Mouse (Mus musculus) skeletal muscle tissue, adult 2 months (tissue): ENCODE data around the gene Tes3-ps.

Source experiments
- DNase-seq: peaks from one replicate; pipeline ENCODE4 v3.0.0-alpha.2; 2012; ENCODE audit warnings: low read depth, low spot score

Gene Tes3-ps

DNA sequence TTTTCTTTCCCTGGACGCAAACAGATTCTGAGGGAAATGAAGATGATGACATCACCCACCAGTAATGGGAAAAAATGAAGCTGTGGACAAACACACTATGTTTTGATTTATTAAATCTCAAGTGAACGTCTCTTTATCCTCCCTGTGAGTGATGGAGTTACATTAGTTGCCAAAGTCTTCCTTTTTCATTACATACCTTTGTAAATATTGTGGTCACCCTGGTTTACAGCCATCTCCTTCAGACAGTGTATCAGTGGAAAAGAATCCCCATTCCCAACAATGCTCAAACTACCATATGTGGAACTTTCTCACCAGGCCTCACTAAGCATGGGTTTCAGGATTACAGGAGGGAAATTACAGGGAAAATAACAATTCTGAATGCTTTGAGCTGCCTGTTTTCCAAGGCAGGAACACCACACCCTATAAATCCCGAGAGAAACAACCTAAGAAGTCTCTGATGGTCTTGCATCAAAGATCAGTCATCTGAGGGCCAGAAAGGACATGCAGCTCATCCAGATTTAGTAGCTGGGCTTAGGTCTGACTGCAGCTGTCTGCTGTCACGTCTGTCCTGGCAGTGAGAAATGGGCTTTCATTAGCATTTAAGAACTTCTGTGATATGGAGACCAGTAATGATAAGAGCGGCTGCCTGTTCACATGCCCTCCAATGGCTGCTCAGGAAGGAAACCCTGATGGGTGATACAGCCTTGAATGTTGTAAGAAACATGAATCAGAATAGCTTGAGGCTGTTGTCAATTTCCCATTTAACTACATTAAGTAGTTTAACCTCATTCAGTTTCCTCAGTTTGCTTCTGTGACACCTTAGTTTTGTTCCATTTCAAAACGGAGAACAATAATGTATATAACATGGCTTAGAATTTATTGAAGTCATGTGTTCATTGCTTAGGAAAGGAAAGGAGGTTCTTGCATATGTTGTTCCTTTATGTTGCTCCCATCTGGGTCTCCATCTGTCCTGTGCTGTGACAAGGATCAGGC, at the start of gene Tes3-ps:
TSS of gene Tes3-ps (plus strand) at position 943 of the 993 bp plus-strand sequence.
- peak; percentile 57 for DNase-seq

DNA sequence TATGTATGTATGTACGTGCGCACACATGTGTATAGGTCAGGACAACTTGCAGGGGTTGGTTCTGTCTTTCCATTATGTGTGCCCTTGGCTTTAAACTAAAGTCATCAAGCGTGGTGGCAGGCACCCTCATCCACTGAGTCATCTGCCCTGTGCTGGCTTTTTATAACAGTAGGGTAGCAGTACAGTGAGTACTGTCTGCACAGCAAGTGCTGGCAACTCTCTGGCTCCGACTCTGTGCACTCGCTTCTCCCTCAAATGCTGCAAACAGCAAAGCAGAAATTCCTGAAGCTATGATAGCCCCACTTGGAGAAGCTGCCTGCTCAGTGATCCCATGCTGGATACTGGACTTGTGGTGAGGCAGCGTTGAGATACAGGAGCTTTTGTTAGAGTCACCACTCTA, 48.7 kb upstream of the Tes3-ps start:
- DNase-seq: no peak

DNA sequence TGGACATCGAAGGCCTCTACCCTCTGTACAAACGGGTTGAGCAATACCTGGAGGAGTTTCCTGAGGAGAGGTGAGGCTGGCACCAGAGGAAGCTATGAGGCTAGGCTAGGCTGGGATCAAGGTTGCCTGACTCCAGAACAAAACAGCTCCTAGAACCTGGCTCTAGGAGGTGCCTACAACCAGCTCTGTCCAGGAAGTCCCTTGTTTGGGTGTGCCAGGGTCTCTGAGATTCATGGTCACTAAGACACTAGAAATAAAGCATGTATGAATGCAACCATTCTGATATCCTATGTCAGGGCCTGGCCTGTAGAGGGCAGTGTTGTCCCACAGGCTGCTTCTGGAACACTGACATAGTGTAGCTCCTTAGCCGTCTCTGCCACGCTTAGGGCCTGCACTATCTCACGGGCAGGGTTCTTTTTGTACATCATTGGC, 43.8 kb upstream of the Tes3-ps start:
- DNase-seq: peak; percentile 78

DNA sequence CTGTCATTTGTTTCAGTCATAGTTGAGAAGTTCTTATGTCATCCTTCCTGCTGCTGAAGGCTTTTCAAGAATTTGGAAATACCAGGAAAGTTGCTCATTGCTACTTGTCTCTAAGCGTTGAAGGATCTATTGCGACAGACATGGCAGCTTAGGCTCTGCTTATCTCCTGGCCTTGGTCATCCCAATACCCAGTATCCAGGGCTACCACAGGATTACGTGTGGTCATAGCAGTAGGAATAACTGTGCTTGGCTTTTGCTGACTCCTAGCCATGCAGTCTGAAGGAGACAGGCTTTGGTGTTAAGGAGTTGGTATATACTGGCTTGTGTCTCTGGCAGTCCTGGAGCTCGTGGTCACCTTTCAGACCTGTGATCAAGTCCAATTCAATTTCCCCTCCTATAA, 32.8 kb upstream of the Tes3-ps start:
- peak; percentile 32 for DNase-seq

DNA sequence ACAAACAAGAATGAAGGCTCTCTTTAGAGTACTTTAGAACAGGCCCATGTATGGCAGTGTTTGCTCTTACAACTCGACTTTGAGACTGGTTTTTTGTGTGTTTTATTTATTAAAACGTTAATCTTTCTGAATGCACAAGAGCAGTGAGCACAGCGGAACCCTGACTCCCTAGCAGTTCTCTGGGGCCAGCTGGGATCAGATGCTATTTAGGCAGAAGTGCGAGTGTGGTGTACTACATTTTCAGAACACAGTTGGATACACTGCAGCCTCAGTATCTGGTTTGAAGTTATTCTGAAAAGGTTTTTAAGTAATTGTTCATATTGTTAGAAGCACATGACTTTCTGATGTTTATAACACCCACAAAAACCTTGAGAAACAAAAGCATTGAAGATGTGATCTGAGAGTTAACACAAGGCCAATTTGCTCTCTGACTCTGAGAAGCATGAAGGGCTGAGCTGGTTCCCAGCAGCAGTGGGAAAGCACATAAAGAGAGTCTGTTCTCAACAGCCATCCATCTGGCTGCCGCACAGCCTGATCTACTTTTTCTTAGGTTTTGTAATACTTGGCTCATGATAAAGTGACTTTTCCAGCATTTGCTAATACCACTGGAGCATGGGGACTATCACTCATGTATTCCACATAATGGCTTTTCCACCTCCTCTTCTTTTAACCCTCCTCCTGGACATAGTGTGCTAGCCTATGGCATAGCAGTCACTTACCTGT, 32.3 kb upstream of the Tes3-ps start:
- peak; percentile 83 for DNase-seq

DNA sequence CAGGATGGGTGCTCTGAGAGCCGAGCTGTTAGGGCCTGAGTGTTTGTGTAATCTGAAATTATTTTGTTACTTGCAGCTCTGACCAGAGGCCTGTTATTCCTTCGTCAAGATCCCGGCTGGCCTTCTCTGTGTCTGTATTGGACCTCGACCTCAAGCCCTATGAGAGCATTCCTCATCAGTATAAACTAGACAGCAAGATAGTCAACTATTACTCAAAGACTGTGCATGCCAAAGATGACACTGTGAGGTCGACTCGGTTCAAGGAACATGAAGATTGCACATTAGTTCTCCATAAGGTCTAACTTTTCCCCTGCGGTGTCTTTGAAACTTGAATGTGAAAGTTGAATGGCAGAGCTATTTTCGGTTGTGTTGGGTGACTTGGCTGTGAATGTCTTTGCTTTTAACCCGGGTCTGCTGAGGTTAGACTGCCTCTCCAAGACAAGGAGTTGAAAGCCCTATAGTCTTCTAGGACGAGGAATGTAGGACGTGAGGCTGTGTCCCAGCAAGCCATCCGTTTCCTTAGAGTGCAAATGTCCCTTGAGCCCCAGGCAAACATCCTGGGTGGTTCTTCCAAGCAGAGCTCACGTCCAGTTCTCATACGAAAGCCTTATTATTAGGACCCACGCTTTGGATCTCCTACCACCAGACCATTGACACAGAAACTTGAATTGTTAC, 31.5 kb upstream of the Tes3-ps start:
- peak; percentile 72 for DNase-seq

DNA sequence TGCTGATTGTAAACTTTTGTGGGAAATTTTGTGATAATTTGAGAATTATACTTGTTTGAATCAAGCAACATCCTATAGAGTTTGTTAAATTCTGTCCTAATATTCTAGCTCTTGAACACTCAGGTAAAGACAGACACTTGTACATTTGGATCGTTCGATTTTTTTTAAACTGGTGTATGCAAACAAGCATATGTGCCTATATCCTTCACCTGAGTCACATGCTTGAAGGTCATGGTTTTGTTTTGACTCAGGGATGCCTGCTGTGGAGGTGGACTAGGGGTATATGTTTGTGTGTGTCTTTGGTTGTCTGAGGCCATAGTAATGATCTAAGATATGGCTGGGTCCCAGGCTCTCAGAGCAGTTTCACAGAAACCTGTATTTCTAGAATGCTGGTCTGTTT, 30.2 kb upstream of the Tes3-ps start:
- DNase-seq: no peak

DNA sequence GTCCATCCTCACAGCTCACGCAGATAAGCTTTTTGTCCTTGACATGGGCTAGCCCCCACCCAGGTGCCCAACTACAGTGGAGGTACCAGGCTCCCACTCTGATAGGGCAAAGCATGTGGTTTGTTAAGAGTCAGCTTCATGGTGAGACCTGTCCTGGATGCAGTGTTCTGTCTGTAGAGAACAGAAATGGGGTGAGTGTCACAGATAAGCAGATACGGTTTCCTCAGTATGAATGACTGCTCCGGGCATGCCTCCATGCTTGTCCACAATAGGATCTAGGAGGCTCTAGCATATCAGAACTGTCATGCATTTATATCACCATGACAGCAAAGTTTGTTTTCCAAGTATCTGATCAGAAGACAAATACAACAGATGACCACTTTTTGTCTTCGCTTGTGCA, 27.2 kb upstream of the Tes3-ps start:
- DNase-seq: no peak

DNA sequence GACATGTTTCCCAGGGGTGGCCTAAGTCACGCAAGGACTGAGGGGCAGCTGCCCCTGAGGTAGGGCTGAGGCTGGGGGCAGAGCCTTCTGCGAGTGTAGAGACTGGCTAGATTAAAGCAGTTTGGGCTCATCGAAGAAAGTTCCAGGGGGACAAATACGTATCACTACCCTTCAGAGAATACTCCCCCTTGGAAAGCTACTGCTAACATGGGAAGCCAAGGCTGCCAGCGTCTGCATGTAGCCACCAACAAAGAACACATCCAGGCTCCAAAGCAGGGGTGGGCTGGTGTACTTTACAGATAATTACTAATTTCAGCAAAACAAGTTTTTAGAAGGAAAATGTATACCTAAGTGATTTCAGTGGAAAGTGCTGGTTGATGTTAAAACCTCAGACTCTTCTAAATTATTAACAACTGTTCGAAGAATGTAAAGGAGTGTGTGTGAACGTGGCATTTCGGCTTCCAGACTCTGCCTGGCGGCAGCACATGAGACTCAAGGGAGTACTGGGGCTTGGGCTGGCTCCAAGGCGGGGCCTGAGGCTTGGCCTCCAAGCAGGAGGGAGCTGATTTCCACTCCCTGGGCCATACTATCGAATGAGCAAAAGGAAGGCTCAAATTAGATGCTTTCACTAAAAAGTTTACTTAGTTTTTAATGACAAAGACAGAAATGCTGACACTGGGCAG, 26.6 kb upstream of the Tes3-ps start:
- DNase-seq: peak; percentile 70

DNA sequence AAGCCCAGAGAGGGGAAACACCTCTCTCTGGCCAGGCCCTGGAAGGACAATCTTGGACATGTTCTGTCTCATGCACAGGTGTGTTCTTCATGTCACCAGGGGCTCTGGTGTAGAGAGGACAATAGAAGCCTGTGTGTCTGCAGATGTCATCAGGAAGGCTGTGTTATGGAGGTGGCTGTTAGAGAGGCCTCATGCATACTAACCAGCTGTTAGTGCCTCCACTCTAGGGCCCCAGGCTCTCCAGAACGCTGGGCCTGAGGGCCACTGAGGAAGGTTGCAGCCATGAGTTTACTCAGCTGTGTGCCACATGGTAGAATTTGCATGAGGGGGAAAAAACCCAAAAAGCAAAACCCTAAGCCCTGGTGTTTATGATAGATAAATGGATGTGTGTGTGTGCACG, 25.5 kb upstream of the Tes3-ps start:
- DNase-seq: no peak

DNA sequence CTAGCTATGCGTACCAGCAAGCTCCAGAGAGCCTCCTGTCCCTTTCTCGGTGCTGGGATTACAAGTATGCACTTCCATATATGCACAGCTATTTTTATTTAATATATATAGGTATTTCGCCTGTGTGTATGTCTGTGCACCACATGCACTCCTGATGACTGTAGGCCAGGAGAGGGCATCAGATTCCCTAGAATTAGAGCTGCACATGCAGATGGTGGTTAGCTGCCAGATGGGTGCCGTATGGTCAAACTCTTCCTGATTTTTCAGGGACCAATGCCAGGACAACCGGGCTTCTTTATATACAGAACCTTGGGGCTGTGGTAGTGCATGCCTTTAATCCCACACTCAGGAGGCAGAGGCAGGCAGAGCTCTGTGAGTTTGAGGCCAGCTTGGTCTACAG, 24.1 kb upstream of the Tes3-ps start:
- no peak for DNase-seq

DNA sequence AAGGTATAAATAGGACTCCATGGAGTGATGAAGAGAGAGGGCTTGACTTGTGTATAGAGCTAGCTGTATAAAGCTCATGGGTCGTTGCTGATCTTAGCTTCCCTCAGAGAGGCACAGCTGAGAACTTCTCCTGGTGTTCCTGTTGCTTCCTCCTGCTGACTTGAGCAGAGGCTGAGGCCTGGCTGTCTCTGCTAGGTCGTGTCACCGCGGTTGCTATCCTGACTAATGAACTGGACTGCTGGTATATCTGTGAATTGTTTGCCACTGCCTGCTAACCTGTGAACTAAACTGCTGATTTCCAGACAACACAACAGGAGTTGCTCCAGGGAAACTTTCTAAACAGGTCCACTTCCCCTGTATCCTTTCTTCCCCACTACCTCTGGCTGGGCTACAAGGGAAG, 22.8 kb upstream of the Tes3-ps start:
- no peak for DNase-seq

DNA sequence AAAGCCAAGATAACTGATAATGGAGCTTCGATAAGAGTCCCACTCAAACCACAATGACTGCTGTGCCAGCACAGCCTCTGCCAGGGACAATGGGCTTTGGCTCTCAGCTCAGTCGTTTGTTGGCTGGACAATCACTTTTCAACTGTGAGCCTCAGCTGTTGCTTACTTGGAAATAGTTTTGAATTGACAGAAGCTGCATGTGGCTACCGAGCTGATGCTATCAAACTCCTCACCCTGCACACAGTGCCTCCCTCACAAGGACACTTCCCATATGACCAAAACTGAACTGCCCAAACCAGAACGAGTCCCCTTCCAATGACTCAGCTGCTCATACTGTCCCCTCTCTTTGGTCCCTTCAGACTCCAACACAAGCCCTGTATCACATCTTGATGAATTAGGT, 22.3 kb upstream of the Tes3-ps start:
- DNase-seq: peak; percentile 37

DNA sequence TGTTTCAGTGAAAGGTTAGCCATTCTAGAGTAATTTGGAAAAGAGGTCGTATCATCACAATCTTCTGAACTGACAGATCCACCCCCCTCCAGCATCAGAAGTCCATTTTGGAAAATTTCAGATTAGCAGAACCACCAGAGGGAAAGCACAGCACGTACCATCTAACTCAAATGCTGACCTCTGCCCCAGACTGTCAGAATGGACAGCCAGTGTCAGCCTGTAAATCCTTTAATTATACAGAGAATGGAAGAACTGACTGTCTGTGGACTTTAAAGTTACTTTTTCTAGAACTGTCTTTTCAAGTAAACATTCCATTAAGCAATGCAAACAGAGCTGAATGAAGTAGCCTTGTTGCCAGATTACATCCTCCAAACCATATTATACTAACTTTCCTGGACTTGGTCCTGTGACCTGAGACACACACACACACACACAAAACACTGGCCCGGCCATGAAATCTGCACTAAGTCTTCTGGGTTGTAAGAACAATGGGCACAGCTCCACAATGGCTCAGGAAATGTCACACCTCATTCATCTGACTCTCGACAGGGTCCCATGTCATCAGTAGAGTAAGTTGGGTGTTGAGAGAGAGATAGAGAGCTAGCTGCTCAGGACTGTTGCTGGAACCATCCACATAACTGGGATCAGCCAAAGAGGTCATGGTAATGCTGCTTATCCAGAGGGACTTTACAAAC, 21.0 kb upstream of the Tes3-ps start:
- no peak for DNase-seq

DNA sequence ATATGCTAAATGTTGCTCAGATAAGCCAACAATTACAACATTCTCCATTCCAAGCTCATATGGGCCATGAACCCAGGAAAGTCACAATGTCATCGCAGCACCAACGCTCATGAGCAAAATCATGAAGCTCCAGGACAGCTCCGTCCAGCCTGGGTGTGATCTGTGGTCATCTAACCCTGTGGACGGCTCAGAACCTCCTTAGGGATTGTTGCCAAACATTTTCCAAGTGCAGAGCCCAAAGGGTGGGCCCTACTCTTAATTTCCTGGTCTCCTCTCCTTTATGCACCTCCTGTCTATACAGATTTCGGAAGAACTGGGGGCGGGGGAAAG, 20.5 kb upstream of the Tes3-ps start:
- no peak for DNase-seq

DNA sequence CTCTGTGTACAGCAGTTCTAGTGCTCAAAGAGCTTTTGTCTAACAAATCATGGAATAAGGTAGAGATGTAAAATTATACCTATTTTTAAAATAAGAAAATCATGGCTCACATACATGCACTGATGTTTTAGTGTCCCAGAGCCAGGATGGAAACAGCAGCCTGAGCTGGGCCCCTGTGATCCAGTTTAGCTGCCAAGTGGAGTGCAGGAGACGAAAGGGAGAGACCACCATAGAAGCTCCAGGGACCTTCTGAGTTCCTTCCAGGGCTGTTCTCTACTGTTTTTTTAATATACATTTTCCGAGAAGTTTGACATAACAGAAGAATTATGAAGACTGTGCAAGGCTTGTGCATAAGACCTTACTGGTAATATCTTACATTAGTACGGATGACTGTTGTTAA, 15.2 kb upstream of the Tes3-ps start:
- DNase-seq: no peak

DNA sequence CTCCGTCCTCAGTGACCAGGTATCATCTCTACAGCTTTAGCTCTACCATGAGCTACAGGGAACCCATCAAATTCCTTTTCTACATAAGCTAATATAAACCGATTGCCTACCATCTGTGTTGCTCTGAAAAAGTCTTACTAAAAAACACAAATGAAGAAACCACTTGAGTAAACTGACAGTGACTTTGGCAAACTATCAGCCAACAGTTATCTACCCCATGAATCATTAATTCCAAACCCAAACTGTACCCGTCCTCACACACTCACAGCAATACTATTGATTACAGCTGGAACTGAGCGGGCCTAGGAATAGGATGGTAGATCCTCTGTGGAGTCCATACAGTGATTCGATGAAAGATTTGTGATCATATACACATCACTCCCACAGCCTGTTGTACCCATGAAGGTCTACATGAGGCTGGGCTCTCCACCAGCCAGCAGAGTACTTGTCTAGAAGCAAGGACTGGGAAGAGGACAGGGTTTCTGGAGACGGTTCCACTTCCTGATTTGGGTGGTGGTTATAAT, 14.2 kb upstream of the Tes3-ps start:
- no peak for DNase-seq

DNA sequence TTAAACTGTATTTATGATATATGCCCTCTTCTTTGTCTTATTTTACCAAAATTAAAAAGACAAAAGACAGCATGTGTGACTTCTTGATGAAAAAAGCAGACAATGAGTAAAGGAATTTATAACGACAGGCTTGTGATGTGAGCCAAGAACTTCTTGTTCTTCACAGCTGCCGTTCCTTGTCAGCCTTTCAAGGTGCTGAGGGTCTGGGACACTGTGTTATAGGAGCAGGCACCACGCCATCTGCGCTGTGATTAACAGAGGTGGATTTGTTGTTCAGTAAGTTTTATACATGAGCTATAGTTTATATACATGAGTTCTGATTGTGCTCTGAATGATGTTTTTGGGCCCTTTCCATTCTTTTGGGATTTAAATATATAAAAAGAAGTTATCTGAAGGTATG, 13.7 kb upstream of the Tes3-ps start:
- peak; percentile 82 for DNase-seq

DNA sequence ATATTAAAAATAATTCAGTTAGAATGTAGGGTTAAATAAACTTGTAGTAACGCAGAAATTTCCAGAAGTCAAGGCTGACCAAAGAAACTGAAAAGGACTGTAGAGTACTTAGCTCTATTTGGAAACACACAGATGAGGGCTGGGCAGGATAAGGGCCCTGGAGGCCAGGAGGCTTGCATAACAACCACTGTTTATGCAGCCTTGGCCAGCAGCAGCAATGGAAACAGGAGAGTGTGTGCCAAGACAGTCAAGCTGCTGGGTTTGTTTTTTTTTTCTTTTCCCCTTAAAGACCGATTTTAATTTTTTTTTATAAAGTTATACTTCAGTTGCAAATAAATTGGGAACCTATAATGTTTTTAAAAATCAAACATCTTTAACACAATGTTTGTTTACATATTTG, 13.1 kb upstream of the Tes3-ps start:
- peak; percentile 96 for DNase-seq

DNA sequence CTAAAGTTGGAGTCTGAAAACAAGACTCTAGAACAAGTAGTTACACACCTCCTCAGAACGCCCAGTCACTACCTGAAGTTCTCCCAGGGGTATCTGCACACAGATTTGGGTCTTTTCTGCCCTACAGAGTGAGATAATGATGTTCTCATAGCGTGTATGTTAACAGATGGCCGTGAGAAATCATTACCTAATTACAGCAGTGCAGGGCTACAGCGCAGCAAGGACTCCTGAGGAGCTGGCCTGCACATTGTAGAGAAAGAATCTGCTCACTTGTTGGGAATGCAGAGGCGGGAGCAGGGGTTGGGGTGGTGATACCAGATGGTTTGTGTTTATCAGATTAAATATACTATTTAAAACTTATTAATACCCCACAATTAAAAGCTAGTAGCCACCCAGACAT, 12.6 kb upstream of the Tes3-ps start:
- no peak for DNase-seq

DNA sequence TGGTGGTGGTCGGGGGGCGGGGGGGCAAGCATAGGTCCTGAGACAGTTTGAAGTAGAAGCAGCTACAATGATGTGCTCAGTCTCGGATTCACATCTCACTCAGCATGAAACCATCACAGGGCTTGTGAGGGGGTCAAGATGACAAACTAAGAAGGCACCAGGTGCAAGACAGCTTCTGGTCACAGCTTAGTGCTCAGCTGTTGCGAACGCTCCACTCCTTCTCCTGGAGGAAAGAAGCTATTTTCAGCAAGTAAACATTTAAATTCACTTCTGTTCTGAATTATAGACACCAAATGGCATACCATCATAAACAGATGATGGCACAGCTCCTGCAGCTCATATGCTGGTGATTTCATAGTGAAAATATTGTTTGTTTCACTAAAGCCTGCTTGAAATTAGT, 7.7 kb upstream of the Tes3-ps start:
- no peak for DNase-seq
